Mouse (Mus musculus) E14TG2a.4 (cell line): ENCODE measurements at regions not wholly inside any gene's neighbourhood (a gene's known extent, or its start where the extent isn't known, plus 50 kb on each side); places are given as distances from the start of the nearest gene placed in this dataset.

Source experiments
- H3K27me3 ChIP-seq: 2 replicates; pipeline ENCODE4 v1.6.1; 2014; ENCODE audit warnings: low read length, control low read depth; ENCODE audit not compliant: insufficient read depth
- H3K36me3 ChIP-seq: 2 replicates; pipeline ENCODE4 v1.6.1; 2014; ENCODE audit warnings: low read length, control low read depth; ENCODE audit not compliant: insufficient read depth
- H3K4me1 ChIP-seq: replicated peaks from 2 replicates; pipeline ENCODE4 v1.6.1; 2014; ENCODE audit warnings: low read depth, low read length, control low read depth
- H3K4me3 ChIP-seq: replicated peaks from 2 replicates; pipeline ENCODE4 v1.5.1; 2014; ENCODE audit warnings: mild to moderate bottlenecking, low read length
- H3K9me3 ChIP-seq: 2 replicates; pipeline ENCODE4 v1.6.1; 2014; ENCODE audit warnings: low read length, control low read depth
- CTCF ChIP-seq: conservative IDR thresholded peaks from 2 replicates; pipeline ENCODE4 v1.5.1; 2014; ENCODE audit warnings: low read length
- NANOG ChIP-seq: IDR thresholded peaks from 2 replicates; pipeline ENCODE4 v1.6.1; 2014; ENCODE audit warnings: borderline replicate concordance, low read length, mixed read lengths
- POU5F1 ChIP-seq: IDR thresholded peaks from 2 replicates; pipeline ENCODE4 v1.6.1; 2014; ENCODE audit warnings: low read length, borderline replicate concordance

- no peaks in the 10 kb centered on the region for H3K9me3 ChIP-seq
- no peak for TF ChIP-seq POU5F1
- TF ChIP-seq NANOG, result no peak
- TF ChIP-seq CTCF, result no peak
- H3K27me3 ChIP-seq, result no peaks in the 10 kb centered on the region
- no peaks in the 10 kb centered on the region for H3K36me3 ChIP-seq
- H3K4me1 ChIP-seq, result peaks cover 3% of the 10 kb centered on the region
- H3K4me3 ChIP-seq, result no peak overlapping the region
Measured at GRCm38 (mm10) chr6:4811181-4811775, 64.2 kb downstream of the Peg10 start.

- H3K9me3 ChIP-seq, result no peaks in the 10 kb centered on the region
- no peaks in the 10 kb centered on the region for H3K36me3 ChIP-seq
- H3K27me3 ChIP-seq, result no peaks in the 10 kb centered on the region
- TF ChIP-seq POU5F1 (no peak), CTCF (no peak), NANOG (no peak)
- peaks cover 10% of the 10 kb centered on the region for H3K4me1 ChIP-seq
- H3K4me3 ChIP-seq, result no peak overlapping the region
Measured at GRCm38 (mm10) chr6:4813206-4813605, 66.1 kb downstream of the Peg10 start.

DNA sequence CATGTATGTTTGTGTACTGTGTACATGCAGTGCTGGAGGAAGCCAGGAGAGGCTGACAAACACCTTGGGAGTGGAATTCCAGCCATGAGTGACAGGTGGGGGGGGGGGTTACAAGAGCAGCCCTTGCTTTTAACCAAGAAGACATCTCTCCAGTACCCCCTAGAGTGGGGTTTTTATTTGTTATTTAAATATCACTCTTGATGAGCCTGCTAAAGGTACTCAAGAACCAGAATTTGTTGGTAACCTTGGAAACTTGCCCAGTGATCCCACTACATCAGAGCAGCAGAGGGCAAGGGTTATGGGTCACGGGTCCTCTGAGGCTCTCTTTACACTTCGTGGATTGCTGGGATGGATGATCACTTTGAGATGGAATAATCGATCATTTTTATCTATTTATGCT lies 69.8 kb downstream of the Peg10 start:
- H3K36me3 ChIP-seq, result no peaks in the 10 kb centered on the region
- H3K27me3 ChIP-seq, result no peaks in the 10 kb centered on the region
- no peaks in the 10 kb centered on the region for H3K9me3 ChIP-seq
- H3K4me3 ChIP-seq, result no peak overlapping the region
- H3K4me1 ChIP-seq, result peaks cover 7% of the 10 kb centered on the region; the same call in 1 of the 2 replicates
- TF ChIP-seq POU5F1 (no peak), NANOG (peak; percentile 52; the same call in 1 of the 2 replicates), CTCF (no peak)

GRCm38 (mm10) chr6:4841241-4841640 lies 61.5 kb upstream of the Ppp1r9a start:
- no peak overlapping the region for H3K4me3 ChIP-seq
- H3K36me3 ChIP-seq, result no peaks in the 10 kb centered on the region
- no peaks in the 10 kb centered on the region for H3K9me3 ChIP-seq
- no peaks in the 10 kb centered on the region for H3K4me1 ChIP-seq
- TF ChIP-seq POU5F1, result no peak
- no peak for TF ChIP-seq CTCF
- no peak for TF ChIP-seq NANOG
- H3K27me3 ChIP-seq, result no peaks in the 10 kb centered on the region; the same call in 1 of the 2 replicates

- Histone ChIP-seq H3K36me3 (no peaks in the 10 kb centered on the region), H3K27me3 (no peaks in the 10 kb centered on the region), H3K4me3 (no peak overlapping the region), H3K9me3 (no peaks in the 10 kb centered on the region), H3K4me1 (peaks cover 12% of the 10 kb centered on the region; the same call in 1 of the 2 replicates)
- no peak for TF ChIP-seq NANOG
- TF ChIP-seq POU5F1, result no peak
- no peak for TF ChIP-seq CTCF
Measured at GRCm38 (mm10) chr6:4849747-4850146, 53.0 kb upstream of the Ppp1r9a start.

DNA sequence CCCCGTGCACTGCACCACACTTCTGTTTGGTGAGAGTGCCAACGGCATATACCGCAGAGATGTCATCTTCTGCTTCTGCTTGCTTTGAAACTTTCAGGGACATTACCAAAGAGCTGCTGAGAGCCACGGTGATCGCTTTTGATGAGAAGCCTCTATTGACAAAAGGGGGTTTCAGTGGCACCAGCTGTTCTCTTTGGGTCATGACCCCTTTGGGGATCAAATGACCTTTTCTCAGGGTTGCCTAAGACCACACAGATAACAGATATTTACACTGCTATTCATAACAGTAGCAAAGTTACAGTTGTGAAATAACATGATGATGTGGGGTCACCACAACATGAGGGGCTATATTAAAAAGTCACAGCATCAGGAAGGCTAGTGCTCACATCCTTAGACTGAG lies 51.7 kb upstream of the Ppp1r9a start:
- Histone ChIP-seq H3K4me3 (no peak overlapping the region), H3K4me1 (peaks cover 19% of the 10 kb centered on the region), H3K9me3 (no peaks in the 10 kb centered on the region), H3K36me3 (no peaks in the 10 kb centered on the region), H3K27me3 (no peaks in the 10 kb centered on the region)
- TF ChIP-seq CTCF (no peak), NANOG (no peak), POU5F1 (no peak)
